Mouse (Mus musculus) kidney, adult 10 weeks (tissue): ENCODE measurements around the gene Xk. TPM values are rescaled to one million over a fixed set of nuclear protein-coding genes. Genes with fewer than 3 reads are reported as not detected.

Experiments
- polyA plus RNA-seq: library from polyadenylated mRNA; stranded (reverse); fragments of 350-450 nt; fragmentation: Illumina TruSeq; extraction: RNeasy Lipid Tissue Mini Kit (QIAGEN cat#74804); gene quantifications from one replicate; pipeline ENCODE4 v1.2.3, GENCODE M21; 2014; ENCODE audit warnings: low read depth, low replicate concordance

Xk gene
- 1.6 TPM for polyA plus RNA-seq

DNA sequence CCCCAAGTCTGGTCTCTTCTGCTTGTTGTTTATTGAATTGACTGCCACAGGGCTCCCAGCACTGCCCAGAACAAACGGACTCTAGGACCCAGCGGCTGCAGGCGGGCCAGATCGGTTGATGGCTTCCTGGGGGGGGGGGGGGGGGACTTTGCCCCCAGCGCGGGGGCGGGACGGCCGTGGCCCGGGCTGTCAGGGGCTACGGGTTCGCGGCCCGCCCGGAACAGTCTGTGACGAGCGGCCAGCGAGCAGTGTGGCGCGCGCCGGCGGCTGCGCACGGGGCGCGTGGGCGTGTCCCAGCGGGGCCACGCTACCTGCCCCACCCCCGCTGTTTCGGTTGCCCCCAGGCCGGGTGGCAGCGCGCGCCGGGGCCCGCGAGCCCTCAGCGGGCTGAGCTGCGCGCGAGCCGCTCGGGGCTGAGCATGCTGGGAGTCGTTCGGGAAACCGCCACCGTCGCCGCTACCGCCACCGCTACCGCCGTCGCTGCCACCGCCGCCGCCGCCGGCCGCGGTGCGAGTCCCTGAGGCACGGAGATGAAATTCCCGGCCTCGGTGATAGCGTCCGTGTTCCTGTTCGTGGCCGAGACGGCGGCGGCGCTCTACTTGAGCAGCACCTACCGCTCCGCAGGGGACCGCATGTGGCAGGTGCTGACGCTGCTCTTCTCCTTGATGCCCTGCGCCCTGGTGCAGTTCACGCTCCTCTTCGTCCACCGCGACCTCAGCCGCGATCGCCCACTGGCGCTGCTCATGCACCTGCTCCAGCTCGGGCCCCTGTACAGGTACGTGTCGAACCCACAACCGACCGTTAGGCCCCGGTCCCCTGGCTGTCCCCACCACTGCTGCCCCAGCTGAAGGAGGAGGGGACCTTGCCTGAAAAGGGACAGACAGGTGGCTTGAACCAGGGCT is at the start of gene Xk:
TSS of gene Xk (plus strand) at position 297 of the 902 bp plus-strand sequence.

DNA sequence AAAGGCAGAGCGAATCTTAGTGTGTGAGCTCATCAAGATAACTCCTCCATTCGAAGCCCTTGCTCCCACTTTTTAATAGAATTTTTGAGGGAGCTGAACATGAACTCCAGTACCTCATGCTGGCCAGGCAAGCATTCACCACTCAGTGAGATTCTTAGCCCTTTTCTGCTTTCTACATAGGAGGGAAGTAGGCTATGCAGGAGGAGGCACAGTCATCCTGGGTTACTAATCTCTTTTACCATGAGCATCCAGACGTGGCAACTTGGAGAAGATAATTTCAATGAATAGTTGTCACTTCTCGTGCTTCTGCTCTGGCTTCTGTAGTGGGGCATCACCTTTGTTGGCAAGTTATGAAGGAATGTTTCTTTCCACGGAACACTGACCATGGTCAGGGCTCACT is 15.8 kb upstream of the Xk start, which contains the start of gene Gm14862:
TSS of gene Gm14862 (minus strand) at position 134 of the 400 bp plus-strand sequence.

DNA sequence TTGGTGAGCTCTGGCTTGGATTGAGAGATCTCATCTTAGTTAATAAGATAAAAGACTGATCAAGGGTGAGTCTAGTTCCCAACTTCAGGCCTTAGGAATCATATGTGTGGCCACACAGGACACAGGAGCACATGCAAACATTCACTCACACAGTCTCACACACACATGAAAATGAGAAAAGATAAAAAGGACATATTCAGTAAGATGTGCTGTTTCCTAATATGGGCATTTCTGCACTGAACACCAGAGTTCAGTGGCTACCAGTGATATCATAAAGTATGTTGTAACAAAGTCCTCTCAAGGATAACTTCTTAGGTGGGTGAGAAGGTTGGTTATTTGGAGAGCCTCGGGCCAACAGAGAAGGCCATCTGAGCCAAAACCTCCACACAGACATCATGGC is 10.9 kb downstream of the Xk start, which contains the start of gene H2al1m:
TSS of gene H2al1m (plus strand) at position 301 of the 400 bp plus-strand sequence.

DNA sequence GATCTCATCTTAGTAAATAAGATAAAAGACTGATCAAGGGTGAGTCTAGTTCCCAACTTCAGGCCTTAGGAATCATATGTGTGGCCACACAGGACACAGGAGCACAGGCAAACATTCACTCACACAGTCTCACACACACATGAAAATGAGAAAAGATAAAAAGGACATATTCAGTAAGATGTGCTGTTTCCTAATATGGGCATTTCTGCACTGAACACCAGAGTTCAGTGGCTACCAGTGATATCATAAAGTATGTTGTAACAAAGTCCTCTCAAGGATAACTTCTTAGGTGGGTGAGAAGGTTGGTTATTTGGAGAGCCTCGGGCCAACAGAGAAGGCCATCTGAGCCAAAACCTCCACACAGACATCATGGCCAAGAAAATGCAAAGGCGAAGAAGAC is 77.8 kb downstream of the Xk start, which contains the start of gene H2al1k:
TSS of gene H2al1k (plus strand) at position 301 of the 400 bp plus-strand sequence.

Other genes starting within 250 kb of the Xk start
- not detected for gene Fthl17e, start 239.3 kb upstream of the Xk start, polyA plus RNA-seq
- not detected for gene Fthl17f, start 209.7 kb upstream of the Xk start, polyA plus RNA-seq
- not detected for gene 4930402K13Rik, start 168.2 kb upstream of the Xk start, polyA plus RNA-seq
- gene Lancl3, start 72.9 kb upstream of the Xk start, polyA plus RNA-seq = 8.8 TPM
- gene Gm14862, start 15.9 kb upstream of the Xk start, polyA plus RNA-seq = not detected
- not detected for gene H2al1m, start 11.0 kb downstream of the Xk start, polyA plus RNA-seq
- not detected for gene H2al1k, start 77.9 kb downstream of the Xk start, polyA plus RNA-seq
- 9.8 TPM for gene Cybb, start 215.0 kb downstream of the Xk start, polyA plus RNA-seq